Mouse (Mus musculus) c-Kit-positive CD71-negative TER-119-negative erythroid progenitor cells, embryonic 14.5 days (primary cell): ENCODE data around the gene Dusp27.

ENCODE experiments used
- DNase-seq: peaks from one replicate; pipeline ENCODE4 v3.0.0-alpha.2; 2013; ENCODE audit warnings: low read depth

Dusp27 gene

DNA sequence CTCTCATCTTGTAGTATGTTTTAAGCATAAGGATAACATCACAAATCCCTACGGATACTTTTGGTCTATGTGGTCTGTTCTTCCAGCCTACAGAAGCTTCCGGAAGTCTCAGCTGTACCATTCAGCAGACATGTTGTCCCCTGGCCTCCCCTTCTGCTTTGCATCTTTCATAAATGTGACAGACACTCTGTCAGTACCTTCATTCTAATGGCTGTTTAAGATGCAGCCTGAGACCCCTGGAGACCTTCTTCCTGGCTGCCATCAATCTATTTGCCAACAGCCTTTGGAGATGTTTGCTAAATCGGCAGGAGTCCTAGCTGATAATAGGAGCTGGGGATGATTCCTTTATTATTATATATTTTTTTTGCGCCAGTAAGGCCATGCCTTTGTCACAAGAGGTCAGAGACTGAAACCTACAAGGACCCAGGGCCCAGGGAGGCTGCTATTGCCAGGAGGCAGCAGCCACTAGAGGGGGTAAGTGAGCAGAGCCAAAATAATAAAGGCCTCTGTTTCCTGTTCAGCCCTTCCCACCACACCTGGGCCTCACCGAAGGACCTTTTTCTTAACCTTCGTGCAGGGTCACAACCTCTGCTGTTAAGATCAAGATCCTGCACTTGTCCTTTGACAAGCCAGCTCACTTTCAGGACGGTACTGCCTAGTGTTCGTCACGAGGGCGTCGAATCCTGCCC is 24.7 kb downstream of the Dusp27 start:
- peak; percentile 34 for DNase-seq

DNA sequence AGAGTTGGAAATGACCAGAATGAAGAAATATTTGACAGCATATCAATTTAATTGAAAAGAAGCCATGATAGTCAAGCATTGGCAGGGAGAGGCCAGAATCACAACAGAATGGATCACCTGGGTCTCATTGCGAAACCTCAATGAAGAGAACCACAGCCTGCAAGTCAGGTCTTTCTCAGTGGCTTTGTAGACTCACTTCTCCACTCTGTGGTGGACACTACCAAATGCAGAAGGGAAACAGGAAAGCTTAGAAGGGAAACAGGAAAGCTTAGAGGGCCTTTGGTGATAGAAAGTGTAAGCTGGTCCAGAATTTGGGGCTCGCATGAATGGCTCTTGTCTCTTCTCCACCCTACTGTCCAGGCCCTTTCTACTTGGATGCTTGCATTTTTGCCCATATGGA is 29.6 kb downstream of the Dusp27 start:
- DNase-seq: no peak

DNA sequence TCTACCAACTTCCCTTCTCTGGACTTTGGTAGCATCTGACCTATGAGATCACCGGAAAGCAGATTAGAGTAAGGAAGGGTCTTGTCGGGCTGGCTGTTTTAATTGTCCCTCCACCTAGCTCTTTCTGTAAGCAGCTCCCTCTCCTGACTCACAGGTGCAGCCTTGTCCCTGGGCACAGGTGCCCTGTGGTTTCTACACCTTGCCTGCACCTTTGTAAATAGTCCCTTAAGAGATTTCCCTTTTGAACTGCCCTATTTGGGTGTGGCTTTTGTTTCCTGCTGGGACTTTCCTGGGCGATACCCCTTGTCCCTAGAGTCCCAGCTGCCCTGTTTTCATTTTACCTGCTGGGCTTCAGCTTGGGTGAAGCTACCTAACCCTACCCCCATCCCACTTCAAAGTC is 33.3 kb downstream of the Dusp27 start:
- DNase-seq: no peak

DNA sequence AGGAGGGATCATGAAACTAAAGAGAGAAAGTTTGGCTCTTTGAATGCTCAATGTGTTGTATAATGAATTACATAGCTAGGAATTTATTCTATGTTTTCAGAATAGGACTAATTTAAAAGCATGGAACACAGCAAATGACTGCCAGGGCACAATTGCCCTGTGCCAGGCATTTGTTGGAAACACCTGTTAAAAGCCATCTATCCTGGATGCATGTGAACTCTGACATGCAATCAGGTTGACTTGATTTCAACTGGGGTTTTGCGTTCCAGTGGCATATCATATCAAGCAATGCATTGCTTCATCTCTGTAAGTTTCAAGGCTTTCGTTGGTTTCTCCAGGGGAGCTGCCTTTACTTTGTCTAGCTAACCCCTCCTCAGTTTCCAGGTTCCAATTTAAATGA is 37.4 kb downstream of the Dusp27 start:
- no peak for DNase-seq

DNA sequence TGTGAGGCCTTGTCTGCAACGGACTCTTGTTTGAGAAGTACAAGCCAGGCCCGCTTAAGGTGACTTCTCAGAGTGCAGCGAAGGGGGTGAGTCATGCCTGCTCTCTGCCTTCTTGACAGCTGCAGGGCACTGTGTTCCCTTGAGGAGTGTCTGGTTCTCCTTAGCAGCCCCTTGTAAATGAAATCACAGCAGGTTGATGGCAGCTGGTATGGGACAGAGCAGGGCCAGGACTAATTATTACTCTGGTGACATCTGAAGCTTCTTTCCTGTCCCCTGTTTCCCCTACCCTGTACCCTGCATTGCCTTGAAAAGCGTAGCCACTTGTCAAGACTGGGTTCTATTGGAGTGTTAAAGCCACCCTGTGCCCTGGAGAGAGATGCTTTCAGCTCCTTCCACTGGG is 38.0 kb downstream of the Dusp27 start:
- DNase-seq: no peak

DNA sequence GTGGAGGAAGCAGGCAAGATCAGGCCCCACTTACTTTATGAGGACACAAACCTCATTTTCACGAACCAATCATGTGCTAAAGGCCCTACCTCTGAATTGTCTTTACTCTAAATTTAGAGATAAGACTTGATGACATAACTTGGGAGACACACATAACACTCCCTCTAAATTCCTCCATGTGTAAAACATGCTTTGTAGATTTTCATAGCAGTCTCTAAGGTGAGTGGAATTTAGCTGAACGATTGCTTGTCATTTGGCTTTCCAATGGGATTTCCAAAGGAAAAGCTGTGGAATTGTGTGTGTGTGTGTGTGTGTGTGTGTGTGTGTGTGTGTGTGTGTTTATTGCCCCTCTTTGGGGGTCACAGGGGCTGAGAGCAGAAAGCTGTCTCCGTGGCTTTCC is 38.4 kb downstream of the Dusp27 start:
- no peak for DNase-seq

DNA sequence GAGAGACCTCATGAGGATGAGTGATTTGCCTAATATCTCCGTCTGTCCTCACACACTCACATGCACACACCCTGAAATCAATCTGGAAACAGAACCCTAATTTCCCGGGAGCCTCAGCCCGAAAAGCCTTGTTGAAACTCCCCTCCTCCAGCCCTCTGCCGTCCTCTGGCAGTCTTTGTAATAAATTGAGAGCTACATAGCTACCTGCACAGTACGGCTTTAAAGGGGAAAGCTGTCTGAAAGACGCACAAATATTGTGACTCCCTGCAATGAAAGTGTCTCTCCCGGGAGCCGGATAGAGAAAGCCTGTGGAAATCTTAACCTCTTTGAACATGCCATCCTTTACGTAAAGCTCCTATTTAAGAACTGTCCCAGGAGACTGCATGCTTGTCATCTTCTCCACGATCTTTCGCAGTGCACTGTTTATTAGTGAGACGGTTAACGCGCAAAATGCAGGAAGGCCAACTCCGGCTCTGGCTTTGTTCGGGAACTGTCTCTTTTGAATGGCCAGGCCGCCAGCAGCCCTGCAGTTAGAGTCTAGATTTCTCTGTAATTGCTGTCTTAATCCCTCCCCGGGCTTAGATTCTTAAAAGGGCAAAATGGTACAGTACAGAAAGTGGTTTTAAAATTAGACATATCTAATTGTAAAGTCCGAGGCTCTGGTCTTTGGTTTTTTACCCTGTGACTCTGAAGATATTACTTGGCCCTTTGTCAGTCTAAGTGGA is 39.1 kb downstream of the Dusp27 start:
- DNase-seq: no peak

DNA sequence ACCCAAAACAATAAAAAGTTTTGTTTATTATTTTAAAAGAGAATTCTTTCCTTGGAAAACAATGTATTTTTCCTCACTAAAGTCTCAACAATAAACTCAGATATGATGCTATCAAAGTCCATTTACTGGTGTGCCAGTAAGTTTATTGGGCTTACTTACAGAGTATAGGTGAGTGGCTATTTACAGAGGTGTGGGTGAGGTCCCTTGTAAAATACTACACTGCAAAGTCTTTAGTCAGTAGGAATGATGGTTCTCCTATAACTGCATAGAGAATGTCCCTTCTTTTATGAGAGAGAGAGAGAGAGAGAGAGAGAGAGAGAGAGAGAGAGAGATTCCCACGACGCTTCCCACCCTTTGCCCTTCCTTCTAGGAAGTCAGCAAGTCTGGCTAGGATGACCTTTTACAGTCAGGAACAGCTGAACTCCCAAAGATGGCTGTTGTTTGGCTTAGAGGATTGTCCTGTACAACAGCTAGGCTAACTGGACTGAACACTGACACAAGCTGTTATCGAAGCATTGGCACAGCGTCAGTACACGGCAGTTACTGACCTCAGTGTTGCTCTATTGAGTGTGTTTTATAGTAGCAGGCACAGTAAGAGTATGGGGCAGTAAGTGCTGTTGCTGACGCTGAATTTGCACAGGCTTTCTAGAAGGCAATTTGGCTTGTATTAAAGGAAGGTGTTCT is 50.5 kb downstream of the Dusp27 start:
- no peak for DNase-seq

DNA sequence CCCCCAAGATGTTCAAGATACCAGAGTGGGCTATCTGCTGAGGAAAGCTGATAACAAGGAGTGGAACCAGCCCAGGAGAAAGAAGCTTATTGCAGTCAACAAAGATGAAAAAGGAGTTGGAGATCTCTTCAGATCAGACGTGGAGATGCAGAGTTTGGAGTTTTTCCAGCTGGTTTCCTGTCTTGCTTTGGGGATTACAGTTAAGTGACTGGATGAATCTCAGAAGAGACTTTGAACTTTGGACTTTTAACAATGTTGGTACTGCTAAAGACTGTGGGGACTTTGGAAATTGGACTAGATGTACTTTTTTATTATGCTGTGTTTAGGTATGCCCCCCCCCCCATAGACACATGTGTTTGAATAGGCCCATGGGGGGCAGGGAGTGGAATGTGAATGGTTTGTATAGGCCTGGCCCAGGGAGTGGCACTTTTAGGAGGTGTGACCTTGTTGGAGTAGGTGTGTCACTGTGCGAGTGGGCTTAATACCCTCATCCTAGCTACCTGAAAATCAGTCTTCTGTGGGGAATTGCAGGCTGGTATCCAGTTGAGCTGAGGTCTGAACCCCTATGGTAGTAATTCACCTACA is 59.8 kb downstream of the Dusp27 start:
- DNase-seq: no peak

DNA sequence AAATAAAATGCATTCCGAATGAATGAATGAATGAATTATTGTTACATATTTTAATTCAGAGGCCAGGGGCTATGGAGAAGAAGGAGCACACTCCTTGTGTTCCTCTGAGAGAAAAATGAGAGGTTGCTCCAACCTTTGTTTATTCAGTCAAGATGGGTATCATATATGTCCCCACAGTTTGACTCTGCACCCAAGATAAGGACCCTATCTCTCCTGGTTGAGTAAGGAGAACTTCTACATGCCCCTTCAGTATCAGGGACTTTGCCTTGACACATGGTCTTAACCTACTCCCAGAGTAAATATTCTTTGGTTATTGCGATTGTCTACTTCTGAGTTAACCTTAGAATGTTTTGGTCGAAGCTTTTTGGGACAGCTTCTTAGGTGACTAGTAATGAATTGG is 63.9 kb downstream of the Dusp27 start:
- no peak for DNase-seq

DNA sequence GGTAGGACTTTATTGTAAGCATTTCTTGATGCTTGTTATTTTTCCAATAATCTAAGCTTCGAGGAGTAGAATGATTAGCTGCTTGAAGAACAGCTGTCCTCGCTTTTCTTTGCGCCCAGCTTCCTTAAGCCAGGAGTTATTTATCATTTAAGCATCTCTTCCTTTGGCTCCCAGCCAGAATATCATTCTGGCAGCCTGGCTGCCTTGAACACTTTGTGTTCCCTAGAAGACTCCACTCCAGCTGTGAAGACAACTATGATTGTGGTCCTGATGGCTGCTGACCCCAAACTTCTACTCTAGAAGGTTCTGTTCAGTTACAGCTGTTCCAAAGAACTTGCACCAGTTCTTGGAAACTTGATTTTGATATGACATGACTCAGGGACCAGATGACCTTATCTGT is 66.2 kb downstream of the Dusp27 start:
- no peak for DNase-seq

DNA sequence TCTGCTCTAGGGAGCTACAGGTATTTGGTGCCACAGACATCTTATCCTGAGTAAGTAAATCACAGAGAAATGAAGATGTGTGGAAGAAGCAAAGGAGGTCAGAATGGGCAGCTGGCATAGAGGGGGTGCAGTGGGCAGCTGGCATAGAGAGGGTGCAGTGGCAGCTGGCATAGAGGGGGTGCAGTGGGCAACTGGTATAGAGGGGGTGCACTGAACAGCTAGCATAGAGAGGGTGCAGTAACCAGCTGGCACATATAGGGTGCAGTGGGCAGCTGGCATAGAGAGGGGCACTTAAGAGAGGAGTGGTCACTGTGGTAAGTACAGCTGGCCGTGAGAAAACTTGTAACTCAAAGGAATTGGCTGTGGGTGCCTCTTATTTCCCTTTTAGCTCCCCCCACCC is 67.3 kb downstream of the Dusp27 start:
- DNase-seq: no peak

DNA sequence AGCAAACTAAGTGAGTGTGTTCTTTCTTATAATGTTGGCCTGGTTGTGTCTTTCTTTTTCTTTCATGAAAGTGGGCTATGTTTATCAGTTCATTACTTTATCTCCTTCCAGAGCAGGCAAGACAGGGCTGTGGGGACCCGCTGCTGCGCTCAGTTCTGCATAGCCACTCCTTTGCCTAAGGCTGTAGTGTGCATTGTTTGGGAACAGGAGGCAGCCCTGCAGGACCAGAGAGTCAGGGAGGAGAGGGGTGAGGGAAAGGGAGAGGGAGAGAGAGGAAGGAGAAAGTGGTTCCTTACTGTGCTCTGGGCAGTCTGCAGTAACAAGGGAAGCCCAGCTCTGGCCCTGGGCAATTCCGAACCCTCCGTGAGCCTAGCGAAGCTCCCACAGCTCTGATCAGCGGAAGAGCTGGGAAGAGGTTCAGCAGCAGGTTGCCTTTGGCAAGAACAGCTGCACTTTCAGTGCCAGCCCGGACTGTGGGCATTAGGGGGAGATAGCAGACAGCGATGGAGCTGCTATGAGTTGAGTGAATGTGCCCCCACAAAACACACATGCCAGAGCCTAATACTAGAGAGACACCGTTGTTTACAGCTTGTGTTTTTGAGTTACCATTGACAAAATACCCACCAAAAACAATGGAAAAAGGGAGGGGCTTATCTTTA is 71.5 kb downstream of the Dusp27 start:
- no peak for DNase-seq

DNA sequence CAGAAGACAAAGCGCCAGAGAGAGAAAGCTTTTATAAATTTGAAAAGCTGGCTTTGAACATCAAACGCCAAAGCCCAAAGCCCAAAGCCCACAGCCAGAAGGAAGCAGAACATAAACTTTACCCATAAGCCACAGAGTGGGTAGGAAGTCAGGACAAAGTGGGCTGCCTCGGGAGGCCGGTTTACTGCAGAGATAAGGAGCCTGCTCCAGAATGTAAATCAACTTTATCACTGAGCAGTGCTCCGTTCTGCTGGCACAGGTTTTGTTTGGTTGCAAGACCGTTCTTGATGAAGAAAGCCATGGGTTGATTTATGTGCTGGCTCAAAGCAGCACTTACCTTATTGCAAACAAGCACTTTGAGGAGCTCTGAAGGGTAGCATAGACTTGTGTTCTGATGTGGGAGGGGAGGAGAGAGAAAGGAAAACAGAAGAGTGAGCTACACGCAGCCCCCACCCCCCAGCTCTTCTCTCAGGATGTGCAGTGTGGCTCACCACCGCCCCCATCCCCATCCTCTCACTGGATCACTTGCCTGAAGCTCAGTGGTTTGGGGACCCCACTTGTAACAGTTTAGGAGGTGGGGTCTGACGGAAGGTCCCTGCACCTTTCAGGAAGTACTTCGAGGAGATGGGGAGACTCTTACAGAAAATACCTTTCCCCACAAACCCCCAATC is 74.3 kb downstream of the Dusp27 start:
- no peak for DNase-seq

DNA sequence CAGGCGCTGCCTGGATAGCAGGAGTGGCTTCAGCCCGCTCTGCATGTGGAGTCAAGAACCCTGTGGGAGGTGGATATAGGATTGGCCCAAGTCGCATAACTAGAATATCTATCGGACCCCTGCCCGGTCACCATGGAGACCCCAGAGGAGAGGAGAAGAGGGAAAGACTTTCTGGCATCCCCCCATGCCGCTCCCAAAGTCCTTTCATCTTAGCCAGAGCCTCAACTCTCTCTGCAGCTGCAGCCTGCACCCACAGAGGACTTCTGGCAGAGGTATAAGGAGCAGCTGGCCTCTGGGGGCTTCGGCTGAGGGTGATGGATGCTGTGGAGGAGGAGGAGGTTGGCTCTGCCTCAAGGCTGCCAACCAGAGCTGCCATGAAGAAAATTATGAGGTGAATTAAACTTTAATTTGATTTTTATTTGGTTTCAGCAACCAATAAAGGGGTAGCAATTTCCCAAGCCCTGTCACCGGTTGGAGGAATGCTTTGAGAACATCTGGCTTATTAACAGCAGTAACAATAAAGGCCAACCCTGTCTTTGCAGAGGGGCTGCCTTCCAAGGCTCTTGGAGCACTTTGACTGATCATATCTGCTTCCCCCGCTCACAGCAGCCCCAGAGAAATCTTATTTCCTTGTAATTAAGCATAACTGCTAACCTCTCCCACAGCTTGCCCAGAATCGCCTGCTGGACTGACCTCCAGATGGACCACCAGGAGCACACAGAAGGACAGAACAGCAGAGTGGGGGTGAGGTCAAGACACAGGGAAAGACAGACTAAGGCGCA is 78.5 kb downstream of the Dusp27 start:
- no peak for DNase-seq

DNA sequence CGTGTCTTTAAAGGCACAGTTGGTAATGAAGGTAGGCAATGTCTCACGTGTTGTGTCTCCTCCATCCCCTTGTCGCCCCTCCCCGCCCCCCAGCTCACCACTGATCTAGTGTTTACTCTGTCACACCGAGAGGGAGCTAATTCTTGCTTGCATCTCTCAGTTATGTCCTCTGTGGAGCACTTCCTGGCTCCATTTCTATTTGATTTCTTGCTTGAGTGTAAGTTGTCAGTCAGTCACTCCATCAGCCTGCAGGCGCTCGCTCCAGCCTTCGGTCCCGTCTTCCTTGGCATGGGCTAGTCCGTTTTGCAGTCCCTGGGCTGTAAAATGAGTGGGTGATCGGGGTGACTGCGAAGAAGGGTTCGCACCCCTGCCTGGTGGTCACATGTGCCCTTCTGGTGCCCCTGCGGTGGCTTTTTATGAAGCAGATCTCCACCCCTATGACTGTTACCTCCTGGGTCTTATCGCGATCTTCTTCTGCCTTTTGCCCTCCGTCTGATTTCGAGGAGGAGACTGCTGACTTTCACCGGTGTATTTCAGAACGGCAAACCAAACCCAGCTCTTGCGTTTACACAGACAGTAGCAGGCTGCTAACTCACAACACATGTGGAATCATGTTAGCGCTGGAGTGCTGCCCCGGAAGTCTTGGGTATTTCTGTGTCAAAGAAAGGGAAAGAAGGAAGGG is 79.4 kb downstream of the Dusp27 start:
- no peak for DNase-seq
